Mouse (Mus musculus): ENCODE measurements around the gene Zyg11b. TPM values are rescaled to one million over a fixed set of nuclear protein-coding genes. Genes with fewer than 3 reads are reported as not detected.
A peak's percentile ranks its signal among the peaks of the same experiment; 100 is the strongest.

Gene Zyg11b
- total RNA-seq (2021): 10 to 100 TPM; 37.0 to 37.4 TPM
- long read RNA-seq, experiment 1, partial matches to known transcripts: 0 of 4 reads
- long read RNA-seq, experiment 1, other reads (novel, unspliced or antisense): 4 of 4 reads
- long read RNA-seq, experiment 2, partial matches to known transcripts: 3 of 11 reads
- long read RNA-seq, experiment 2, other reads (novel, unspliced or antisense): 8 of 11 reads

DNA sequence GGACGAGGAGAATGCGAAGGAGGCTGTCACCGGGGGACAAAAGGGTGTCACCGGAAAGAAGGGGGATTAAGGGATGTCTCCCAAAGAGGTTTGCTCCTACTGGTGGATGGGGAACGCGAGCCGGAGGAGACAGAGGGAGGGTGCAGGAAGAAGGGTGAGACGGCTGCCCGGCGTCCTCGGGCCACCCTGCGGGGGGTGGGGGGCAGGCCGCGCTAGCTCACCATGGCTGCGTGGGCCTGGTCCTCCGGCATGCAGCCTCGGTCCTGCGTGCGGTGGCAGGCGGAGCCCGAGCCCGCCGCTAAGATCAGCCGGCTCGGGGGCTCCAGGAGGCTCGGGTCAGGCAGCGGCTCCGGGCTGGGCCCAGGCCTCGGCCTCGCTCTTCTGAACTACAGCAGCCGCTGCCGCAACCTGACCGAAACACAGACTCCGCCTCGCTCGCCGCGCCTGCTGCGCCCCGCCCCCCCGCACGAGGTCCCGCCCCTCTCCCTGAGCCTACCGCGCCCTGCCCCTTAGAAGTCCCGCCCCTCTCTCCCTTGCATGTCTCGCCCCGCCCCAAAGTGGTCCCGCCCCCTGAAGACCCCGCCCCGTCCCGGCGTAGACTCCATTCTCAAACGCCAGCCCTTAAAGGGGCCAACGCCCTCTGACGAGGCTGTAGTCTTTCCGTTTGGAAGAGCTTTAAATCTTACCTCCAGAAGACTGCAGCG lies at the start of gene Zyg11b:
Zyg11b (minus strand) TSS at position 427 of the 704 bp plus-strand sequence.
- peak; percentile 75 to 83 for DNase-seq (ENCODE audit: low spot score in 2 of 2)

DNA sequence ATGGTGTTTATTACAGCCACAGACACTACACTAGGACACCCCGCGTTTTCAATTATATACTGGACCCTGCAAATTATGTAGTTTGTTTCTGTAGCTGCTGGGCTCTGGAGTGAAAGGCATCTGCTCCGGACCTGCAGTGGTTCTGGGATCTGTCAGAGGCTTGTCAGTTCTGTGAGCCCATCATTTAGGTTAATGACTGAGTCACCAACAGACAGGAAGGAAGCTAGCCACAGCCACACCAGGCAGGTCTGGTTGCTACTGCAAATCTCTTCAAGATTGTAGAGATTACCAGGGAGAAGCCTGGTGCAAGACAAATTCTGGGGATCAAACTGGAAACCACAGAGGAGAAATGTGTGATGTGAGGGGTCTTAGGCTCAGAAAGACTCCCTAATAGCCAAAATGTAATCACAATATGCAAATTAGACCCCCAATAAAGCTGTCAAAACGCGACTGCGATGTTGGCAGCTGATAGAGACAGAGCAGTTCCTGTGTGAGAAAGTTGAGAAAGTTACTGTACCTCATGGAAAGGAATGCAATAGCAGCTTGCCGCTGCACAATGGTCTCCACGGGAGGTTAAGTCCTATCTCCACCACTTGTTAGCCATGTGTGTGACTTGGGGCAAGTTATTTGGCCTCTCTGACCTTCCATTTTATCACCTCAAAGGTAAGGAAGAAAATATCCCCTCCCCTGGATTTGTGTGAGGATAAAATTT lies 49.1 kb upstream of the Zyg11b start:
- DNase-seq (ENCODE audit: low spot score in 2 of 2): no peak

DNA sequence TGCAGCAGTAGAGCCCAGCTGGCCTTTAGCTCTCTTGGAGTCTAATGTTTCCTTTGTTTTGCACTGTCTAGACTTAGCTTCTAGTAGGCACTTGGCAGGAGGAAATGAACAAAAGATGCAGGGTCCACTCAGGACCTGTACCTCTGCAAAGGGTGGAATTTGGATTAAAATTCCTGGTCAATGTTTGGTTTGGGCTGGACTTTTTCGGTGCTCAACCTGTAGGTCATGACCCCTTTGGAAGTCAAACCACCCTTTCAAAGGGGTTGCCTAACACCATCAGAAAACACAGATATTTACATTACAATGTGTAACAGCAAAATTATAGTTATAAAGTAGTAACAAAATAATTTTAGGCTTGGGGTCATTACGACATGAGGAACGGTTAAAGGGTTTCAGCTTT lies 48.2 kb upstream of the Zyg11b start:
- no peak for DNase-seq (ENCODE audit: low spot score in 2 of 2)

DNA sequence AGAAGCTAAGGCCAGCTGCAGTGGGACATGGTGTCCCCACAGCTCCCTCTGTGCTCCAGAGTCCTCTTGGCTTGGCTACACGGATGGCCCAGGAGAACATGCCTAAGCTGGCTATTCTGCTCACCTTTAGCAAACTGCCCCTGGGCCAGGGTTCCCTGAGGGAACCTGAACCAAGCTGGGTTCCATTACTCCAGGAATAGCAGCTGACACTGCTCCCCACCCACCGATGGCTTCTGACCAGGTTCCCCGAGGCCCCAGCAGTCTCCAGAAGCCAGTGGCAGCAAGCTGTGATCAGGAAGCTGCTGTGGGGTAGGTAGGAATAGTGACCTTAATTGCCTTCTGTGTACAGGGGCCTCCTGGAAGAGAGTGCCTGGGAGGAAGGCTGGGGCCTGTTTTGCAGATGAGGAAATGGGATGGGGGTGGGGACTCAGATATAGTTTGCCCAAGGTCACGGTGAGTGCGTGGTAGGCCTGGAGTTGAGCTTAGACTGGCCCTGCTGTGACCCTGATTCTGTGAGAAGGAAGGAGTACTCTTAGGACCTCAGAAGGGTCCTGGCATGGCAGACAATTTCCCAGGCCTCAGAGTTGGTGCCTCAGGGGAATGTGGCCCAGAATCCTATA lies 47.5 kb upstream of the Zyg11b start:
- DNase-seq (ENCODE audit: low spot score in 2 of 2): no peak

DNA sequence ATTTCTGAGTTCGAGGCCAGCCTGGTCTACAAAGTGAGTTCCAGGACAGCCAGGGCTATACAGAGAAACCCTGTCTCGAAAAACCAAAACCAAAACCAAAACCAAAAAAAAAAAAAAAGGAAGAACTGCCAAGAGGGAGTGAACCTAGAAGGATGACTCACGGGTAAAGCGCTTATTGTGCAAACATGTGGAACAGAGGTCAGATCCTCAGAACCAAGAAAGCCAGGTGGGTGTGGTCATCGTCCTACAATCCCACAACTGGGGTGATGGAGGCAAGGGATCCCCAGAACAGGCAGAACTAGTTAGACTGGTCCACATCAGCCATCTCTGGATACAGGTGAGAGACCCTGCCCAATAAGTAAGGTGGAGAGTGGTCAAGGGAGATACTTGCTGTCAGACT lies 46.2 kb upstream of the Zyg11b start:
- no peak for DNase-seq (ENCODE audit: low spot score in 2 of 2)

DNA sequence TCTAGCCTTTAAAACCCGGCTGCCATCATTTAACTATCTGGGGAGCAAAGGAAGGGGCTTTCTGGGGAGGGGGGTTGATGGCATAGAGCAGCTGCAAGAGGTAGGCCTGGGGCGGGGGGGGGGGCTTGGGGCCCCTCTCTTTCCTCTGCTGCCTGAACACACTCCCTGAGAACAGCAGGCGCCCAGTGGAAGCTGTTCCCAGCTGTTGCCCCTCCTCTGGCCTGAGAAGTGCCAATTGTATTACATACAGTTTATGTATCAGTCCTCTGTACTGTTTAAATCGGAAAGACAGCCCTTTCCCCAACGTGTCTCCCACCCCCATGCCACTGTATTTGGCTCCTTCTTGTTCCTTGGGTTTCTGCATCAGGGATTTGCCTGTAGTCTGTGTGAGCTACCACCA lies 44.9 kb upstream of the Zyg11b start:
- DNase-seq (ENCODE audit: low spot score in 2 of 2): no peak

DNA sequence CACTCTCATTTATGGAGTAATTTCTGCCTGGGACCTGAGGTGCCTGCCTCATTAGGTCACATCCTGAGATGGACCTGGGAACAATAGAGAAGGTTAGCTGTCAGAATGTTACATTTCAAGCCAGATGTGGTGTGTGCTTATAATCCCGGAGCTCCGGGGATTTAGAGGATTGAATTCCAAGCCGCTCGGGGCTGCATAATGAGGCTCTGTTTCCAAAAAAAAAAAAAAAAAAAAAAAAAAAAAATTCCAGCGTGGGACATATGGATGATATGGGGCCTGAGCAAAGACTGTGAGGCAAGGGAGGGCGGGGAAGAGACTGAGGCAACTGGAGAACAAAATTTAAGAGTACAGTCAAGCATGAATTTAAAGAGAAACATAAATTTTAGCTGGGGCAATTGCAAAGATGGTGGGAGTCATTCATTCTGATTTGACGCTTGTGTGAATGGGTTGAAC lies 43.8 kb upstream of the Zyg11b start:
- no peak for DNase-seq (ENCODE audit: low spot score in 2 of 2)

DNA sequence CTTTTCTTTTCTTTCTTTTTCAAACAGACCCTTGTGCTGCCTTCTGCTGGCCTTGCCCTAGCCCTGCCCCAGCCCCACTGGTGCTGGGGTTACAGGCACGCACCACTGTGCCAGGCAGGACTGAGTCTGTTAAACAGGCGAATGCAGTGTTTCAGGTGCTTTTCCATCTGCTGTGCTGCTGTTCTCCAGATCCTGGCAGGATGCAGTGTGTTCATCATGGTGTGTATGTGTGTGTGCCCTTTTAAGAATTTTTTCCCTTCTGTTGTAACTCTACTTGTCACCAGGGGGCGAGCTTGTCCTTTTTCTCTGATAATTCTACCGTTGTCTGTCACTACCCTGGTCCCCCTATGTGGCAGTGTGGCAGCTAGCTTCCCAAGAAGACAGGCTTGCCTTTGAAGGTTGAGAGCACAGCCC lies 38.4 kb upstream of the Zyg11b start:
- DNase-seq (ENCODE audit: low spot score in 2 of 2): no peak

DNA sequence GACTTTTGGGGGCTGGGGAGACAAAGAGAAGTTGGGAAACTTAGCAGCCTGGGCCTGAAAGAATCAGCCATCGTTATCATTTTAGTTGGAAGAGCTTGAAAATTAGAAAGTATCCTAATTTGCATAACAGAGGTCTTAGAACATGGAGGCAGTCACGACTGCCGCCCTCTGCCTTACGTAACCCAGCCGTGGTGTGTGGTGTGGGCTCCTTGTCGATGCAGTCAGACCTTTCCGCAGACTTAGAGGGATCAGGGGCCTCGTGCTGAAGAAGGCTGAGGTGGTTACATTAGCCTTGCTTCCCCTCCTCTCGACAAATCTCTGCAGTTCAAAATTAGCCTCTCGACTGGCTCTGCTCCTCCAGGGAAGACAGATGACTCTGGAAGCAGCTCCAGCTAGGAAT lies 37.9 kb upstream of the Zyg11b start:
- no peak for DNase-seq (ENCODE audit: low spot score in 2 of 2)

DNA sequence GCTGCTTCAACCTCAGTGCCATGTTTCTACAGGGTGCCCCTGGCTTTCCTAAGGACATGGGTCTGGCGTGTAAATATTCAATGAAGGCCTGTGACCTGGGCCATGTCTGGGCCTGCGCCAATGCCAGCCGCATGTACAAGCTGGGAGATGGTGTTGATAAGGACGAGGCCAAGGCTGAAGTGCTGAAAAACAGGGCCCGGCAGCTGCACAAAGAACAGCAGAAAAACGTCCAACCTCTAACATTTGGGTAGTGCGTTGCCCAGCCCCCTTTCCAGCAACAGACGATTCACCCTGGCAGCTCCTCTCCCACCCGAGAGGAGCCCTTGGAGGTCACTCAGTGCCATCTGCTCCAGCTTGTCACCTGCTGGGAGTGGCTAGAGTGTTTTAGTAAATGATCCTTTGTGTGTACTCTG lies 37.4 kb upstream of the Zyg11b start:
- no peak for DNase-seq (ENCODE audit: low spot score in 2 of 2)

DNA sequence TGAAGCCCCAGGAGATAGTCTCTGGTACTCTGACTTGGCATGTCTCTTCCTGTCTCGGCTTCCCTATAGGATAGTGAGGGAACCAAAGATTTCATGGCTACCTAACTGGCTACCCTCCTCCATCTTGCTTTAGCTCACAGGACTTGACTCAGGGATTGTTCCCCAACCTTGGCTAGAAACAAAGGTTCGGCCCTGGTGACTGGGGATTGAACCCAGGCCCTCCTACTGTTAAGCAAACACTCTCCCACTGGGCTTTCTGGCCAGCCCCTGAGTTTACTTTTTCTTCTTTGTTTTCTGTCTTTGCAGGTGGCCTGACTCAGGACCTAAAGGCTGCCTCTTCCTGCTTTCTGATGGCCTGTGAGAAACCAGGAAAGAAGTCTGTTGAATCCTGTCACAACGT lies 36.9 kb upstream of the Zyg11b start:
- DNase-seq (ENCODE audit: low spot score in 2 of 2): no peak

DNA sequence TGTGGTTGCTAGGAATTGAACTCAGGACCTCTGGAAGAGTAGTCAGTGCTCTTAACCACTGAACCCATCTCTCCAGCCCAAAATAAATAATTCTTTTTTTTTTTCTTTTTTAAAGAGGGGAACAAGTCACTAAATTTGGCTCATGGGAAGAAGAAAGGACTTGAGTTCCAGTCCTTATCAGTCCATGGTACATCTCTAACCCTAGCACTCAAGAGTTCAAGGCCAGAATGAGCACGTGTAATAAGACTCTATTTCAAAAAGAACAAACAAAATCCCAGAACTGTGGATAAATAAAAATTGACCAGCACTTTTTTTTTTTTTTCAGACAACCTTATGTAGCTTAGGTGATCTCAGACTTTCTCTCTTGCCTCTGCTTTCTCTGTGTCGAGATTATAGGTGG lies 35.9 kb upstream of the Zyg11b start:
- DNase-seq (ENCODE audit: low spot score in 2 of 2): no peak

DNA sequence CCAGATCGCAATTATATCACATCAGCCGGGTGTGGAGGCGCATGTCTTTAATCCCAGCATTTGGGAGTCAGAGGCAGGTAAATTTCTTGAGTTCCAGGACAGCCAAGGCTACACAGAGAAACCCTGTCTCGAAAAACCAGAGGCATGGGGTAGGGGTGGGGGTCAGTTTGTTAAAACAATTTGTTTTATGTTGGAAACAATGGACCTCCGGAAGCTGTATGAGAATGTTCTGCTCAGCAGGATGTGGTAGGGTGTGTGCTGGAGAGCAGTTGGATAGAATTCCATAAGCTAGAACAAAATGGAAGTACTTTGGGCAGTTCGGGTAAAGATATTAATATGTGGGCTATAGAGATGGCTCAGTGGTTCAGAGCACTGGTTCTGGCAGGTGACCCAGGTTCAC lies 34.5 kb upstream of the Zyg11b start:
- DNase-seq (ENCODE audit: low spot score in 2 of 2): no peak

DNA sequence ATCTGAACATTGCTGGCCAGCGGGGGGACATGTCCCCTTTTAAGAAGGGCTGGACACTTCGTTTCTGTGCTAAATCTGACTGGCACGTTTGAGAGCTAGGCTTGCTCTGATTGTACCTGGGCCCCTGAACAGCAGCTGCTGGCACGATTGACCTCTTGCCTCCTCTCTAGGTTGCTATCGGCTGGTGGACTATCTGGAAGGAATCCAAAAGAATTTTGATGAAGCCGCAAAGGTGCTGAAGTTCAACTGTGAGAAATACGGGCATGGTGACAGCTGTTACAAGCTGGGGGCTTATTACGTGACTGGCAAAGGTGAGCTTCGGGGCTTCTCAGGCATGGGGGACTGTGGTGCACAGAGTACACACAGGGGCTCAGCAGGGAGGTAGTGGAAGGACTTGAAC lies 31.1 kb upstream of the Zyg11b start:
- no peak for DNase-seq (ENCODE audit: low spot score in 2 of 2)

DNA sequence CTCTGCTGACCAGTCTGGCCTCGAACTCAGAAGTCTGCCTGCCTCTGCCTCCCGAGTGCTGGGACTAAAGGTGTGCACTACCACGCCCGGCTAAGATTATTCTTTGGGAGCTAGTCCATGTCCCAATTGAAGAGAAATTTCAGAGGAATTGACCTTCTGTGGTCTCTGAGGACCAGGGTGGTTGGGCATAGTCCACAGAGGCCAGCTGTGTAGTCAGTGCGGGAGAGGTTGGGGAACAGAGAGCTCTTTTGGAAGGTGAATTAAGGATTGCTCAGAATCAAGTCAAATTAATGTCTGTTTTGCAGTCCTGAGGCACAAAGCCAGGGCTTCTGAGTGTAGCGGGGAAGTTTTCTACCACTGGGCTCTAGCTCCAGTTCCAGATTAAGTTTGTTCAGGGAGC lies 28.9 kb upstream of the Zyg11b start:
- DNase-seq (ENCODE audit: low spot score in 2 of 2): no peak

DNA sequence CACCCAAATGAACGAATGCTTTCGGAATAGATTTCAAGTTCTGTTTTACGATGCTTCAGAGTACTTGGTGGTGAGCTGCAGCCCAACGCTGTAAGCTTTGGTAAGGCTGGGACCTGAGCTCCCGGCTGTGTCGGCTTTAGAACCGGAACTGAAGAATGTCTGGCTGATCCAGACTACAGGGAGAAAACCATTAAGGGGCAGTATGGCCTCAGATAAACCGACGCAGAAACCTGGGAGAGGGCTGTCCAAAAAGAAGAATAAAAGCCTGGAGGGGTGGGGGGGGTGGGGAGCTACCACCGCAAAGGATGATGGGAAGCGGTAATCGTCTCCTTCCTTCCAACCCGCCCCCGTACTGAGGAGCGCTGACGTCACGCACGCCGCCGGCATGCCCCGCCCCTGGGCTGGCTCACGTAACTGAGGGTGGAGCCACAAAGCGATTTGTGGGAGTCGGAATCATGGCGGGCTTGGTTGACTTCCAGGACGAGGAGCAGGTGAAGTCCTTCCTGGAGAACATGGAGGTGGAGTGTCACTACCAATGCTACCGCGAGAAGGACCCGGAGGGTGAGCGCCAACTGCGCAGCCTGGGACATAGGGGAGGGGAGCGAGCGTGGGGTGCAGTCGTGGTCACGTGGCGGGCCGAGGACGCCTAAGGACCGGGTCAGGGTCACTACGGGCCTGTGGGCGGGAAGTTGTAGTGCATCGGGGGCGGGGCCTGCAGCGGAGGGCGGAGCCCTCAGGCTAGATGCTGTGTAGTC lies 27.0 kb upstream of the Zyg11b start, which contains the start of gene Coa7:
Coa7 (plus strand) TSS at position 411 of the 755 bp plus-strand sequence.
- DNase-seq (ENCODE audit: low spot score in 2 of 2): peak; percentile 87 to 94

DNA sequence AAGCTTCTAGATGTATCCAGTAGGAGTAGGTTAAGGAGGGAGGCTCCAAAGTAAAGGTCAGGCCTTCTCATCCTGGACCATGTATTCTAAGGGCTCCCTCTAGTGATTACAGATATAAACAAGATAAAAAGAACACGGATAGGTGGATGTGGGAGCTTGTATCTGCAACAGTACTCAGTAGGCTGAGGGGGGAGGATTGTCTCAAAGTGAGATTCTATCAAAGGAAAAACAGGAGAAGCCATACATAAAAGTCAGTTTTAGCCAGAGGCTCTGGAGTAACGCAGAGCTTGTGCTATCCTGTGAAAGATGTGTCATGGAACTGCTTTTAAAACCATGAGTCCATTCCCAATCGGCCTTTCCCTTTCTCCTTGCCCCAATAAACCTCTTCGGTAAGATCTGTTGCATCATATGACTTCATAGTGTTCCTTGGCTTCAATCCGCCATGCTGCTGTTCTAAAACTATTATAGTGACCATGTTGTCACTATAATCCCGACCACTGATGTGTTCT lies 26.2 kb upstream of the Zyg11b start:
- DNase-seq (ENCODE audit: low spot score in 2 of 2): no peak

DNA sequence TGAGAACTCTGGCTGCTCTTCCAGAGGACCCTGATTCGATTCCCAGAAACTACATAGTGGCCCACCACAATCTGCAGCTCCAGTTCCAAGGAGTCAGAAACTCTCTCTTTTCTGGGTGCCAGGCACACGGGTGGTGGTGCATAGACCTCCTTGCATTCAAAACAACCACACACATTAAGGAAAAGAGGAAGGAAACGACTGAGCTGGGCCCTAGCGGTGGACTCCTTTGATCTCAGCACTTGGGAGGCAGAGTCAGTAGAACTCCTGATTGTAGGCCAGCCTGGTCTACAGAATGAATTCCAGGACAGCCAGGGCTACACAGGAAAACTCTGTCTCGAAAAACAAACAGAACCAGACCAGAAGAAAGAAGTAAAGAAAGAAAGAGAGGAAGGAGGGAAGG lies 22.7 kb upstream of the Zyg11b start:
- no peak for DNase-seq (ENCODE audit: low spot score in 2 of 2)

DNA sequence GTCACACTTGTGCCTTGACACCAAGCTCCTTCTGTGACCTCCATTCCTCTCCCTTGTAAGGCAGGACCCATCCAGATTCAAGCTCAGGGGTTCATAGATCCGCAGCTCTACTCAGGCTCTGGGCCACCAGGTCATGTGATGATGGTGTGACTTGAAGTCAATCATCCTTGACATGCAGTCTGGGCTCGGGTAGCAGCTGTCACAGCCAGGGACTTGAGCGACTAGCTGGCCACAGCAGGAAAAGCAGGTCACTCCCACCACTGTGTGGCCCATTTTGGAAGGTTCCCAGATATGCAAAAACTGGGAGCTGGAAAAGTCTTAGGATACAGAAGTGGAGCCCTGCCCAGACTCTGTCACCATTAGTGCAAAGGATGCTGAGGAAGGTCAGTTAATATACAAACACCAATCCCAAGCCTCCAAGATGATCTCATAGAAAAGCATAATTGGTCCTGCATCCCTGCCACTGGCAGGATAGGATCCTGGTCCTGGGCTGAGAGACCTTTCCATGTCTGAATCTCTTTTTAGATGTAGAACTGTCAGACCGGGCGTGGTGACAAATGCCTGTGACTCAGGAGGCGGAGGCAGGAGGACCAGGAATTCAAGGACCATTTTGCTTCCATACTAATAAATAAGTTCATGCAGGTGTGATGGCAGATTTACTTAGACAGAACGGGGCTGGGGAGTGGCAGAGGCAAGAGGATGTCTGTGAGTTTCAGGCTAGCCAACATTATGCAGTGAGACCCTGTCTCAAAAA lies 19.9 kb upstream of the Zyg11b start:
- DNase-seq (ENCODE audit: low spot score in 2 of 2): no peak

DNA sequence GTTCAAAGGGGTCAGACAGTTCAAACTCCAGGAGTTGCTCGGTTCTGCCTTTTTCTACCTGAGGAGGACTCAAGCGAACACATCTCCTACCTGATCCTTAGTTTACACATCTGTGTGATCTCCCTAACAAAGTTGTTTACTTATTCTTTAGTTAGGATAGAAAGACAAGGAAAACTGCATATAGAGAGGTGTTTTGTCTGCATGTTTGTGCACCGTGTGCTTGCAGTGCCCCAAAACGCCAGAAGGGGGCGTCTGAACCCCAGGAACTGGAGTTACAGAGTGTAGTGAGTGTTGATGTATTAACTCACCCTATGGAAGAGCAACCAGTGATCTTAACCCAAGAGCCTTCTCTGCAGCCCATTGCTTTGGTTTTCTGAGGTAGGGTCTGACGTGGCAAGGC lies 18.9 kb upstream of the Zyg11b start:
- DNase-seq (ENCODE audit: low spot score in 2 of 2): no peak
